Mouse (Mus musculus) stomach, postnatal 0 days (tissue): ENCODE data around the gene Scamp2.

Experiments used
- CTCF ChIP-seq: IDR thresholded peaks from 2 replicates; pipeline ENCODE4 v1.5.1; 2016; ENCODE audit warnings: antibody characterized with exemption, low read depth, mild to moderate bottlenecking, moderate library complexity
- EP300 ChIP-seq: optimal IDR thresholded peaks from 2 replicates; pipeline ENCODE3; 2016; ENCODE audit warnings: antibody characterized with exemption

DNA sequence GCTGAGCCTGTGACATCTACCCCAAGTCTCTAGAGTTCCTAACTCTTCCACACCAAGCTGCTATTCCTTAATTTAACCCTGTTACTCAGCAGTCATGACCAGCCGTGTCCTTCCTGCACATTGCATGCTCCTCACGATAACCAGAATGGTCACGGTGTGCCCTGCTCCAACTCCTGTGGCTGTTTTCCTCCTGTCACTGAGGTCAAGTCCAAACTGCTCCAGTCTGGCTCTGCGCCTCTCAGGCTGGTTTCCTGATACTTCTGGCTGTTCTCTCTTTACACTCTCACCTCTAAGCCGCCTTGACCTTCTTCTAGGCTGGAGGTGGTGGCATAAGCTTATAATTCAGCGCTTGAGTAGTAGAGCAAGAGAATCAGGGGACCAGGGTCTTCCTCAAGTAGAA lies 7.8 kb downstream of the Scamp2 start:
- no peak for TF ChIP-seq CTCF
- TF ChIP-seq EP300: no peak
